Mouse (Mus musculus): ENCODE data around the gene Arid4a. TPM values are rescaled to one million over a fixed set of nuclear protein-coding genes. Genes with fewer than 3 reads are reported as not detected.

Arid4a gene
- total RNA-seq (2021) = 10 to 100 TPM; 32.0 to 36.5 TPM

GRCm38 (mm10) chr12:71015363-71016210, at the start of gene Arid4a:
Gene Arid4a, plus strand, starts transcription at chr12:71015990.
- DNase-seq (ENCODE audit: low spot score in 2 of 2) = peak; percentile 96 to 97
- intact Hi-C loops (cut with DNase I) = loop anchor here (2.0 to 5.0 kb wide), 3 partner anchors 33 to 122 kb away; partner anchors contain the start of genes 2700049A03Rik and Timm9

- no peak for DNase-seq (ENCODE audit: low spot score in 2 of 2)
- intact Hi-C loops (cut with DNase I) = loop anchor here (5.0 kb wide), 1 partner anchor 50 kb away; the partner anchor contains the start of gene Arid4a
Observed at GRCm38 (mm10) chr12:70967581-70967980, 48.2 kb upstream of the Arid4a start.

DNA sequence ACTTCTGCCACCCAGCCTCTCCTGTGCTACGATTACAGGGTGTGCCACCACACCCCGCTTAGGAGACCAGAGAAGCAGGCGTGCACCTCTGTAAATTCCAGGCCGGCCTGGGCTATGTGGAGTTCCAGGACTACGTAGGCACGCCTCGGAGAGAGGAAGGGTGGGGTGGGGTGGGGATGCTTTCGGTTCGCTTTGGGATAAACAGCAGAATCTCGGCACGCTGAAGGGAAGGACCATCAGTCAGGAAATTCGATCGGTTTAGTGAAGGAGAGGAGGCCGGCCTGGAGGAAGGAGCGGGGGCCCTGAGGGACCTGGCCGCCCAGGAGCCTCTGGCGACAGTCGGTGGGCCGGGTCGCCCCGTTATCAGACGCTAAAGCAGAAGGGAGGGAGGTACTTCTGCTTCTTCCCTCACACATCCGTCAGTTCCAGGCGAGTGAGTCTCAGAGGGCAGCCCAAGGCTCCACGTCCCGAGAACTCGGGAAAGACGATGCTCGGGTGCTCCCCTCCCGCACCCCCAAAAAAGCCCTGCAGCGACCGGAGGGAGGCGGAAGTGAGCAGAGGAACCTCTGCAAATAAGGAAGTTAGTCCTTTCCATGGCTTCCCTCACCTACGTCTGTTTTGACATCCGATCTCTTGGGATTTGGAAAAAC, 47.5 kb upstream of the Arid4a start:
- peak; percentile 74 to 77 for DNase-seq (ENCODE audit: low spot score in 2 of 2)
- intact Hi-C loops (cut with DNase I) = loop anchor here (5.0 kb wide), 1 partner anchor 49 kb away; the partner anchor contains the start of gene Arid4a

- DNase-seq (ENCODE audit: low spot score in 2 of 2) = peak; percentile 84 to 89
- intact Hi-C loops (cut with DNase I) = loop anchor here (5.0 kb wide), 1 partner anchor 48 kb away; the partner anchor contains the start of gene Arid4a
Observed at GRCm38 (mm10) chr12:70968791-70969307, 46.9 kb upstream of the Arid4a start.

- peak; percentile 52 to 53 for DNase-seq (ENCODE audit: low spot score in 2 of 2)
- intact Hi-C loops (cut with DNase I) = loop anchor here (5.0 kb wide), 1 partner anchor 48 kb away; the partner anchor contains the start of gene Arid4a
Observed at GRCm38 (mm10) chr12:70969485-70970184, 46.2 kb upstream of the Arid4a start.

GRCm38 (mm10) chr12:70973831-70974230, 42.0 kb upstream of the Arid4a start:
- intact Hi-C loops (cut with DNase I) = loop anchor here (1.0 kb wide), 1 partner anchor 36 kb away; no protein-coding TSS in a partner anchor
- DNase-seq (ENCODE audit: low spot score in 2 of 2) = no peak

DNA sequence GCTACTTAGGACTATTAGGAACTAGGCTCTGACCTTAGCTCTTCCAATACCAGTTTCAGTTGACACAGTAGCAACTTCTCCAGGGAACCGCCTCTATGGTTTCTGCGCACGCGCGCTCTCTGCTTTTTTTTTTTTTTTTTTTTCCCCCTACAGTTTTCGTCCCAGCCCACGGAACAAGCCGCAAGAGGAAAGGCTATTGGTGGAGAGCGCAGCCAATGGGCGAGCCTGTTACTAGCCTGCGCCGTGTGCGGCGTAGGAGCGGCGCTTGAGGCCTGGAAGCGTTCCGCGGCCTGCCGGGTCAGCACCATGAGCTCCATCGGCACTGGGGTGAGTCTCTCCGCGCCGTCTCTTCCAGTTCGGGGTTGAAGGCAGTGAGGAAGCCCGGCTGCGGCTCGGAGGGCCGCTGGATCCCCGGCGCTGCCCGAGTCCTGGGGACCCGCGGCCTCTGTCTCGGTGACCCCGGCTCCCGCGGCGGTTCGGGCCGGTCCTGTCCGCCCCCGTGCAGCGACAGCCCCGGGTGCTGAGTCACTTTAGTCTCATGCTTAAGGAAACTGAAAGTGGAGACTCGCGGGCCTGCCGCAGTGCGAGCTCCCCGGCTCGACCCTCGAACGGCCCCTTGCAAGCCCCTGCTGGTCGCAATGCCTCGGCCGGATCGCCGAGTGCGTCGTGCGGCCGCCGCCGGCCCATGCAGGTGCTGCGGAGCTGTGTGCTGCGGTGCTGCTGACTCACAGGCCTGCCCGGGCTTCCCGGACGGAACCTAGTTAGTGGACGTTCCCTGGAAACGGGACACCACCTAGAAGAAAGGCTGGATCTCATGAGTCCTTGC, 41.1 kb upstream of the Arid4a start, which contains the start of gene Psma3:
Psma3 (plus strand) TSS at position 181 of the 826 bp plus-strand sequence.
- DNase-seq (ENCODE audit: low spot score in 2 of 2) = peak; percentile 90
- intact Hi-C loops (cut with DNase I) = loop anchor here (1.0 kb wide), 1 partner anchor 36 kb away; no protein-coding TSS in a partner anchor

DNA sequence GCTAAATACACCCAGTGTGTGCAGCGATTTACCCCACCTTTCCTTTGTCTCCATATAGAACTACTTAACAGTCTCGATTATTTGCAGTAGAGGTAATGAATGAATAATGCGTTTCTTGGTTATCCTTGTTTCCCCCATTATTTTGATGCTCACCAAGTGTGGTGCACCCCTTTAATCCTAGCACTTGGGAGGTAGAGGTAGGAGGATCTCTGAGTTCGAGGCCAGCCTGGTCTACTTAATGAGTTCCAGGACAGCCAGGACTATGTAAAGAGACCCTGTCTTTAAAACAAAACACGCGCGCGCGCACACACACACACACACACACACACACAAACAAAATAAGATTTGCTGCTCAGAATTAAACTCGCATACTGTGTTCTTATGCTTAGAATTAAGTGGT, 40.4 kb upstream of the Arid4a start:
- intact Hi-C loops (cut with DNase I) = no loop called here
- no peak for DNase-seq (ENCODE audit: low spot score in 2 of 2)

DNA sequence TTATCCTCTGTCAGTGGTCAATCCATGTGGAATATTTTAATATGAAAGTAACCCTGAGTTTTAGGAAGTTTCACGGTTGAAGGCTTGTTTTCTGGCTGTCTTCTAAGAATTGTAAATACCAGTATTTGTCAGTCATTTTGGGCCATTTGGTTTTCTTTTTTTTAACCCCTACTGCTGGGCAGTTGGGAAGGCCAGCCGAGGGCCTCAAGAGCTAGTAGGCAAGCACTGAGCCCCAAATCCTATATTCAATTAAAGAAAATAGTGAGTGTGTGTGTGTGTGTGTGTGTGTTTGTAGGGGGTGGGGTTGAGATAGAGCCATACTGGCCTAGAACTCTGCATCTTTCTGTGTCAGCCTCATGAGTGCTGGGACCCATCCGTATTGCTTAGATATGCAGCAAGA, 39.9 kb upstream of the Arid4a start:
- intact Hi-C loops (cut with DNase I) = no loop called here

DNA sequence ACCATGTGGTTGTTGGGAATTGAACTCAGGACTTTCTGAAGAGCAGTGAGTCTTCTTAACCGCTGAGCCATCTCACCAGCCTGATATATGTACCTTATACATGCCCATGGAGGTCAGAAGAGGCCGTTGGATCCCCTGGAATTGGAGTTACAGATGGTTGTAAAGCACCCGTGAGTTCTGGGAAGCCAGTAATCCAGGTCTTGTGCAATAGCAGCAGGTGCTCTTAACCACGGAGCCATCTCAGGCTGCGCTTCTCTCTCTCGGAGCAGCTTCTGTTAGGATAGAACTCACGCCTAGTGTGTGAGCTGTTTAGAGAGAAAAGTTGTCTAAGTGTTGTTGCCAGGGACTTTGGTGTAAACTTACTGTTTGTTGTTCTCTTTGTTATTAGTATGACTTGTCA, 37.4 kb upstream of the Arid4a start:
- DNase-seq (ENCODE audit: low spot score in 2 of 2) = no peak
- intact Hi-C loops (cut with DNase I) = no loop called here

More for the DNA sequence above, 39.9 kb upstream of the Arid4a start:
- DNase-seq (ENCODE audit: low spot score in 2 of 2) = no peak

DNA sequence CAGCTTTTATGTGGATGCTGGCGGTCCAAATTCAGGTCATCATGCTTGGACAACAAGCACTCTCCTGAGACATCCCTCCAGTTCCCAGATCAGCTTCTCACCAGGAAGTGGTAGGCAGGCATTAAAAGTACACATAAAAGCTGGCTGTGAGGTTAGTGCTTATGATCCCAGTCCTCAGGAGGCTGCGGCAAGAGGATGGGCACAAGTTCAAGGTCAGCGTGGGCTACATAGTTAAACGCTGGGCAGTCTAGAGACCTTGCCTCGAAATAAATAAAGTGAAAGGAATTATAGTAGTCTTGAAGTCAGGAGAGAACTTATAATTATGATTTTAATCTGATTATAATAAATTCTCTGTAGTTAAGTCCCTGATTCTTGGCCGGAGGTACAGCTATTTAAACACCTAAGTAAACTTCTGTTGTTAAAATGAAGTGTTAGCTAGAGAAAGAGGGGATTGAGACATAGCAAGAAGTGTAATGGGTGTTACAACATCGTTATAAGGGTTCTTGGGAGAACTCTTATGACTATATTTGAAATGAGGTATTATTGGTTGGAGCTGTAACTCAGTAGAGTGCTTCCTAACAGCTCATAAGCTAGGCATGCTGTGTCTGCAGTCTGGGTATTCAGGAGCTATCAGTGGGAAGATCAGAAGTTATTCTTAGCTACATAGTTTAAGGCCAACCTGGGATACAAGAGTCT, 30.8 kb upstream of the Arid4a start:
- intact Hi-C loops (cut with DNase I) = no loop called here
- DNase-seq (ENCODE audit: low spot score in 2 of 2) = no peak

DNA sequence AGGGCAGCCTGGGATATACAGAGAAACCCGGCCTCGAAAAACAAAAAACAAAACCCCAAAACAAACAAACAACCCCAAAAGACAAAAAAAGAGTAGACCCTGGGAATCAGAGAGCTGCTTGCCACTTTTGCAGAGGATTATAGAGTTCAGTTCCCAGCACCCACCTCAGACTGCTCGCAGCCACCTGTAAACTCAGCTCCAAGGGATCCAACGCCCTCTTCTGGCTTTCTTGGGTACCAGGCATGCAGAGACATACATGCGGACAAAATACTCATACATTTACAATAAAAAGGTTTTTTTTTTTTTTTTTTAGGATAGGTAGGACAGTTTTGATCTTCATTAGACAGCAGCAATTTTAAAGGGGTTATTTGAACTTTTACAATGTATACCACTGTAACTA, 18.6 kb upstream of the Arid4a start:
- intact Hi-C loops (cut with DNase I) = no loop called here
- no peak for DNase-seq (ENCODE audit: low spot score in 2 of 2)

DNA sequence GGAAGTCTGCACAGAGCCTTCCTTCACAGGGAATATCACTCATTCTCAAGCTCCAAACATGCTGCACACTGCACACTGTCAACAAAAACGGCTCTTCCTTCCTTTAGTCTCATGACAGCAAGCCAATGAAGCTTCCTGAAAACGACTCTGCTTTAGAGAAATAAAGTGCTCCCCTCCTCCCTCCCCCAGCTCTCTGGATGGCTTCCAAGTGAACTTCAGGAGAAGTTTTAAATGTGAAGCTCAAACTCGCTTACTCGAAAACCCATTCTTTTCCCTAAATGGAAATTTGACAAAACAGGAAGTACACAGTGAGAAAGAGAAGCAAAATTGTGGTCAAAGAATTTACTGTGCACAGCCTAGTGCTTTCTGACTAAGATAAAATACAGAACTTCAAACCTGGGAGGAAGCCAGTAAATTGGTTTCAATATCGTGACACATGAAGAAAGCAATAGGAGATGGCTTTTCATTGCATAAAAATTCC, 16.3 kb upstream of the Arid4a start:
- intact Hi-C loops (cut with DNase I) = no loop called here
- no peak for DNase-seq (ENCODE audit: low spot score in 2 of 2)

GRCm38 (mm10) chr12:71000344-71000743, 15.4 kb upstream of the Arid4a start:
- no peak for DNase-seq (ENCODE audit: low spot score in 2 of 2)
- intact Hi-C loops (cut with DNase I) = no loop called here

GRCm38 (mm10) chr12:71001456-71001855, 14.3 kb upstream of the Arid4a start:
- intact Hi-C loops (cut with DNase I) = no loop called here
- no peak for DNase-seq (ENCODE audit: low spot score in 2 of 2)

DNA sequence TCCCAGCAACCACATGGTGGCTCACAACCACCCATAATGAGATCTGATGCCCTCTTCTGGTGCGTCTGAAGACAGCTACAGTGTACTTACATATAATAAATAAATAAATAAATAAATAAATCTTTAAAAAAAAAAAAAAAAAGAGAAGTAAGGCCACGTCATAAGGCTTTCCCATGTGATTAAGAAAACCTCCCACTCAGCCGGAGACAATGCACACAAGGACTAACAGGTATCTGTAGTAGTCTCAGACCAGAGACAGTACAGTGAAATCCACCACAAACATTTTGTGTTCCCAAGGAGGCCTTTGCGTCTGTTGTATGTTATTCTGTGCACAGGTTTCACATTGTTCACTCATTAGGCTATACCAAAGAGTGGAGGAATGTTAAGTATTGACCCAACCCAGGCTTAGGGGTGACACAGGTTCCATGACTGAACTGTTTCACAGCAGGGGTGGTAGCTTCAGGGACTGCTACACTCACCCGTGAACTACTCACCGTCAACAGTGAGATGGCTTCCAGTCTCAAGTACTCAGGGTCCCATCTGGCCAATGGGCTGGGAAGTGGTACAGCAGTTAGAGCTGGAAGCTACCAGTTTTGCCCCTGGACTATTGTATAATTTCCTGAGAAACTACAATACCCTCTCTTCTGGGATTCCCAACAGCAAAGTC, 11.9 kb upstream of the Arid4a start:
- no peak for DNase-seq (ENCODE audit: low spot score in 2 of 2)
- intact Hi-C loops (cut with DNase I) = no loop called here

- DNase-seq (ENCODE audit: low spot score in 2 of 2) = no peak
- intact Hi-C loops (cut with DNase I) = no loop called here
Observed at GRCm38 (mm10) chr12:71006141-71006540, 9.6 kb upstream of the Arid4a start.

Measured in left cerebral cortex, postnatal 36 days (tissue).